Mouse (Mus musculus) liver, postnatal 0 days (tissue): Measurements from ENCODE around the gene Wdr17.

ENCODE experiments used
- CTCF ChIP-seq: sonication (generic); IDR thresholded peaks from 2 replicates; pipeline ENCODE4 v1.5.1; 2016; ENCODE audit warnings: antibody characterized with exemption, low read depth
- EP300 ChIP-seq: IDR thresholded peaks from 2 replicates; pipeline ENCODE4 v1.6.1; 2016; ENCODE audit warnings: antibody characterized with exemption, low read depth, mild to moderate bottlenecking

GRCm38 (mm10) chr8:54899444-54899843, 12.5 kb upstream of the Wdr17 start:
- TF ChIP-seq CTCF (no peak), EP300 (no peak)
